Mouse (Mus musculus) spleen, postnatal 4 days (tissue): ENCODE measurements around the gene Runx2.
A peak's percentile ranks its signal among the peaks of the same experiment; 100 is the strongest.

Experiments
- DNase-seq, 2 experiments: peaks; one replicate each; pipeline ENCODE4 v3.0.0; 2022; ENCODE audit warnings: low spot score in 2 of 2

Gene Runx2

DNA sequence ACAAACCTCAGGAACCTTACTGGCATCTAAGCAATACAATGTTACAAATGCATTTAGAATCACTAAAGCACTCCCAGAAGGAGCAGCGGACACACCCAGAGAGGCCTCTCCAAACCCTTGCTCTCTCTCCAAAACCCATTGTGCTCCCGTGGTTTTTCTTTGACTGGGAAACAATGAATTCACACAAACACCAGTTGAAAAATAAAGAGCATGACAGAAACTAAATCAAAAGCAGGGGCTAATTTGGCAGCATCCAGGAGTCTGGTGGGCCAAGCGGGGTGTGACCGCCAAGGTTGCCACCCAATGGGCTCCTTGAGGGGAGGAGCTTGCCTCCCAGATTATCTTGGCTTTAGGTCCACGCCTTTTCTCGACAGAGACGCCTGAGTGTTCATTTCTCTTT, 341.9 kb downstream of the Runx2 start:
- no peak for DNase-seq

- DNase-seq: no peak
Observed at GRCm38 (mm10) chr17:44463679-44464078, 350.9 kb downstream of the Runx2 start.

- no peak for DNase-seq
Observed at GRCm38 (mm10) chr17:44460156-44460555, 354.4 kb downstream of the Runx2 start.

DNA sequence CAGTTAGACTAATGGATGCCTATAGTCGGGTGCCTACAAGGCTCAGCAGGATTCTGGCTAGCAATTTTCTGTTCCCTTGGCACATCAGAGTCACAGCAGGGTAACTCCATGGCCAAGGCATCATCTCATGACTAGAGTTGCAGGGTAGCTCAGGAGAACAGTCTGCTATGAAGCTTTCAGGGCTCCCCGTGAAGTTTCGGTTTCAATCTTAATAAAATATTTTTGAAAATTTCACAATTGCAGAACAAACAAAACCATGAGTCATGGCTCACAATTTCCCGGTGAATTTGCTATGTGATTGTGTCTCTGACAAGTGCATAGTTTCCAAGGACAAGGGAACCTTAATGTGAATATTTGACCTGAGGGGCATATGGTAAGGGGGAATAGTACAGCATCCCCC, 355.6 kb downstream of the Runx2 start:
- DNase-seq: no peak

GRCm38 (mm10) chr17:44456696-44457095, 357.9 kb downstream of the Runx2 start:
- no peak for DNase-seq

- peak; percentile 36 to 64 for DNase-seq
Observed at GRCm38 (mm10) chr17:44455681-44456600, 358.7 kb downstream of the Runx2 start.

DNA sequence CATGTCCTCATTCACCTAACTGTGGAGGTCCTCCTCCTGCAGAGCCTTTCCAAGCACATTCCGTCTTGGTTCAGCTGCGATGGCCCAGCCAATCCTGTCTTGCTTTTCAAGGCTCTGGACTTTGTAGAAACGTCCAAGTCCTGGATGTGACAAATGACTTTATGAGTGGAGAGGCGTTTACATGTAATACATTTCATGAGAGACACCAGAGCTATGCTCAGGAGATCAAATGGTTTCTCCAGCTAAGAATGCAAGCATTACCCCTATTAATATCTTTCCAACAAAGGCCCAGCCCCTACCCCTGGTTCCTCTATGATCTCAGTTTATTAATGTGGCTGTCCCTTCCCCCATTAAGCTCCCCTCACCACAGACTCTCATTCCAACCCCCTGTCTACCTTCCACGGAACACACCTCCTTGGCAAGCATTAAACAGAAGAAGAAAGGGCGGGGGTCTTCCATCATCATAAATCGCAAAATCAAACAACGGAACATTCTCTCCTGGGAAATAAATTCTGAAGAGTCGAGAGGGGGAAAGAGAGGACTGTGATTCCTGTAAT, 364.6 kb downstream of the Runx2 start:
- DNase-seq: no peak
